Mouse (Mus musculus): ENCODE measurements around the gene Gdf7.

DNA sequence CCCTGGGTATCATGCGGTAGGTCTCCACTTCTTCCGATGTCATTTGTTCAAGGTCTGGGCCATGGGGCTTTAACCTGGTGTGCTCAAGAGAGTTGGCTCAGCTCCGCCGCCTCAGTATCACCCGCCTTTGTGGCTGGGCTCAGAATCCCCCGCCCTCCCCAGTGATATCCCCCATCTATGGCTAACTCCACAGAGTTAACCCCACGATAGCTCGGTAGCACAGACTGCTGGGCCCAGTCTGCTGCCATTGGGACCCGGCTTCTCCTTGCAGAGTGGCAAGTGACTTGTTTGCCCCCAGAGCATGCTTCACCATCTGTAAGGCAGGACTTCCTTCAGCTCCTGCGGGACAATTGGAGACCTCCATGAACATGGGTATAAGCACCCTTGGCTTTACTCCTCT lies 22.3 kb upstream of the Gdf7 start:
- TF ChIP-seq POLR2A (IDR thresholded peaks at IDR 0.05; ENCODE audit: low read depth, low read length), result no peak
- no peak for TF ChIP-seq CTCF (conservative IDR thresholded peaks at IDR 0.05; ENCODE audit: insufficient read depth, insufficient read length, low read depth, low read length)

Data from kidney, adult 2 months (tissue).